Mouse (Mus musculus) kidney, adult 2 months (tissue): ENCODE measurements around the gene Ifitm7.

Source experiments
- CTCF ChIP-seq: fragments of 200-500 bp; conservative IDR thresholded peaks from 2 replicates; pipeline ENCODE4 v1.5.1; 2011; ENCODE audit warnings: low read depth, mild to moderate bottlenecking, control low read depth, low read length, moderate library complexity, mixed read lengths; ENCODE audit not compliant: insufficient read depth, insufficient read length
- POLR2A ChIP-seq: fragments of 200-500 bp; IDR thresholded peaks from one replicate; pipeline ENCODE4 v1.6.1; 2011; ENCODE audit warnings: low read depth, low read length, control low read depth

GRCm38 (mm10) chr16:14009966-14010365 lies 23.3 kb upstream of the Ifitm7 start:
- TF ChIP-seq CTCF (no peak), POLR2A (no peak)
